Mouse (Mus musculus) ovary, postnatal 36 days (tissue): Measurements from ENCODE around the gene Epn2.
"Not testable (repeated sequence)": the region's sequence is repeated elsewhere in the genome, so short reads cannot be mapped to it uniquely, and the experiment has no call there.

ENCODE experiments used
- DNase-seq: peaks from one replicate; pipeline ENCODE4 v3.0.0; 2022; ENCODE audit warnings: low spot score, mixed read lengths

The Epn2 gene

GRCm38 (mm10) chr11:61592061-61592460 lies 12.6 kb upstream of the Epn2 start:
- no peak for DNase-seq

DNA sequence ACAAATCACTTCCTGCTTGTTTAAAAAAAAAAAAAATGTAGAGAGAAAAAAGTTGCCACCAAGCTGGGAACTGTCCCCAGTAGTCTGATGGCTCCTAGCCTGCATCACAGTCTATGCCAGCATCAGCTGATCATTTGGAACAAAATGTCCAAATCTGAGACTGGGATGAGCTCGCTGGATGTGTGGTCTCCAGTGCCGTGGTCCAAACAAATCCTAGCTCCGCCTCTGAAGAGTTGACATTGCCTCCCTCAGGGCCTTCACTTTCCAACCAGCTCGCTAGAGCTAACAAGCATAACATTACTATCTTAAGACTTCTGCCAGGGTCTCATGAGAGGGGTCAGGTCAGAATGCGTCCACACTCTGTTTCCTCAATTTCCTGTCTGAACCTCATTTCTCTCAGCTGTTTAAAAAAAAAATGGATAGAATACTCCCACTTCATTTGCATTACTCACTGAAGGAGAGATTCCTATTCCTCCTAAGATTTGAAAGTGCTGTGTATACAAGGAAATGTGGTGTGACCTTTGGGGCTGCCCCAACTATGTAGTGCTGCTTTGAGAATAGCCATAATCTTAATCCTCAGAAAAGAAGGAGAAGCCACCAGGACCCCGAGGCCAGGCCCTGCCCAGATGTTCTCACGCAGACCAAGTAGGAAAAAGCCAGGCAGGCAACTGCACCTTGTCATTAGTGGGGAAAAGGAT lies 11.2 kb upstream of the Epn2 start:
- DNase-seq: peak; percentile 19

GRCm38 (mm10) chr11:61585421-61585820 lies 5.9 kb upstream of the Epn2 start:
- no peak for DNase-seq

DNA sequence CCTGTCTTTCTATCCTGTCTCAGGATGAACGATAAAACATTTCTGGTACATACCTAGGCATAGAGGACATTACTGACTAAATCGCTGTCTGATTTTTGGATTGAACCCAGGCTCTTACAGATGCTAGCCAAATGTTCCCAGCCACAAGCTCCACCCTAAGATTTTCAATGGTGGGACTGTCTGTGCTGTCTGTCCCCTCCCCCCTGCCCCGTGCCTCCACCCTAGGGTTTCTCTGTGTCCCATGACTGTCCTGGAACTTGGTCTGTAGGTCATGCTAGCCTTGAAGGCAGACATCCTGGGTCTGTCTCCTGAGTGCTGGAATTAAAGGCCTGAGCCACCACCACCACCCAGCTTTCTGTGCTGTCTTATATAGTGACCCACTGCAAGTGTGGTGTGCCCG lies 5.3 kb upstream of the Epn2 start:
- DNase-seq: no peak

GRCm38 (mm10) chr11:61584096-61584495 lies 4.6 kb upstream of the Epn2 start:
- DNase-seq: no peak

DNA sequence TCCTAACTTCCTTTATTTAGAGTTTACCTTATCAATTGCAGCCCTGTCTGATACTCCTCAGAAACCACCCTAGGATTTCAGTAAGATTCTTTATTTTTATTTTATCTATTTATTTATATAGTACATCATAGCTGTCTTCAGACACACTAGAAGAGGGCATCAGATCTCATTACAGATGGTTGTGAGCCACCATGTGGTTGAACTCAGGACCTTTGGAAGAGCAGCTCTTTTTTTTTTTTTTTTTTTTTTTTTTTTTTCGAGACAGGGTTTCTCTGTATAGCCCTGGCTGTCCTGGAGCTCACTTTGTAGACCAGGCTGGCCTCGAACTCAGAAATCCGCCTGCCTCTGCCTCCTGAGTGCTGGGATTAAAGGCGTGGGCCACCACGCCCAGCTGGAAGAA lies 3.3 kb upstream of the Epn2 start:
- not testable (repeated sequence) for DNase-seq

DNA sequence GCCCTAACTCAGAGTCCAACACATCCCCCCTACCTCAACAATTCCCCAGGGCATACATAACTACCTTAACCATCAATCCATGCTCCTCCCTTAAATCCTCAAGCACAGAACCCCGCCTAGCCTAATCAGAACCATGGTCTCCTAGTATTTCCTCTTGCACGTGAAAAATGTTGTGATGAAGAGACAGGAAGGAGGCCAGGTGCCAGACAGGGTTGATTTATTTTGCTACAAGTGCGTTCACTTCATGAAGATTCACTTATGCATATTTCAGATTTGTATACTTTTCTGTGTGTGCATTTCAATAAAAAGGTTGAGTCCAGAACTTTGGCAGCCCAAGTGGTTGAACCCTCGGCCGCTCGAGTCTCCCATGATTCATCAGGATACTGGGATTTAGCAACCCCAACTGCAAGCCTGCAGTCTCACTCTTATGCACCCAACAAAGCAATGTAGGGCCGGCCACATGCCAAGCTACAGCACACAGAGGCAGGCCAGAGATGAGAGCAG lies 443 bp upstream of the Epn2 start:
- DNase-seq: no peak

DNA sequence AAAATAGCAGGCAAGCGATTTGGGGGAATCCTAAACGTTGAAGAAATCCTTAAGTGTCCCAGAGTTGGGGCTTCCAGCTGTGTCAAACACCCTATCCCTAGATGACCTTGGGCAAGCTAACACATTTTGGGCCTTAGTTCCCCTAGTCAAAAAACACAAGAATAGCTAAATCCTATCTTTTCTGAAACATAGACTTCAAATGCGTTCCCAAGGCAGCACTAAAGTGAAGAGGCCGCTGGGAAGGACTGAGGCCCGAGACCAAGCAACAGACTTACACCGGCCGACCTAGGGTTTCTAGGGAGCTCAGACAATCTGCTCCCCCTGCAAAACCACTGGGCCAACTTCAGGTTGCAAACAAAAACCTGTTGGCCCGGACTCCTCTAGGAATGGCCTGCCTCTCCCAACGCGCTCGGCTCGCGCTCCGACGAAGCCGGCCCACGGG lies 925 bp downstream of the Epn2 start:
- DNase-seq: no peak

DNA sequence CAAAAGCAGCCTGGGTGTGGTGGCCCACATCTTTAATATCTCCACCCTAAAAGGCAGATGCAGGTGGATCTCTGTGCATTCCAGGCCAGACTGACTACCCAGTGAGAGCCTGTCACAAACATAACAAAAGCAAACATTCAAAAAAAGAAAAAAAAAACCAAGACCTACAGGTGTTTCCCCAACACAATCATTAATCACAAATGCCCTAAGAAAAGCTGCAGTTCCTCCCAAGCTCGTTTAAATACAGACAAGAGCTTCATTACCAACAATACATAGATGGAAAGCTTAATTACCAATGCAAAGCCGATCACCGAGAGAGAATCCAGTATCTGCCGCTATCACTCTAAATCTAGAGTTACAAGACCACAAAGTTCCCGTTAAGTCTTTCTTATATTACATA lies 1.5 kb downstream of the Epn2 start:
- DNase-seq: no peak

GRCm38 (mm10) chr11:61577349-61577748 lies 2.1 kb downstream of the Epn2 start:
- no peak for DNase-seq

GRCm38 (mm10) chr11:61573266-61573665 lies 6.2 kb downstream of the Epn2 start:
- DNase-seq: no peak

DNA sequence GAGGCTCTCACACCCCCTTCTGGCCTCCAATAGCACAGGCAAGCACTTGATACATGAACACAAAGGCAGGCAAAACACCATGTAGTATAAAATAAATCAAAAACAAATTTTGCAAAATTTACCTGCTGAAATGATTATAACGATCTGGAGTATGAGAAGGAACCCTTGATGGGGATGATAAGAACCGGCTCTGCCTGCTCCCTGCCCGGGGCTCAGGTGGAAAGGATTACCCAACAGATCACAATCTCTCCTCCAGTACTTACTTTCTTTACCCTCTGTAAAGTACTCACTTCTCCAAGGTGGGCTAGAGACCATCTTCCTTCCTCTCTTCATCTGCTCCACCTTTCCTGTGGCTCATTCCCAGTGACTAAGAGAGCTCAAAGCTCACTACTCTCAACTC lies 8.3 kb downstream of the Epn2 start:
- no peak for DNase-seq

- DNase-seq: no peak
Measured at GRCm38 (mm10) chr11:61569671-61570070, 9.8 kb downstream of the Epn2 start.

DNA sequence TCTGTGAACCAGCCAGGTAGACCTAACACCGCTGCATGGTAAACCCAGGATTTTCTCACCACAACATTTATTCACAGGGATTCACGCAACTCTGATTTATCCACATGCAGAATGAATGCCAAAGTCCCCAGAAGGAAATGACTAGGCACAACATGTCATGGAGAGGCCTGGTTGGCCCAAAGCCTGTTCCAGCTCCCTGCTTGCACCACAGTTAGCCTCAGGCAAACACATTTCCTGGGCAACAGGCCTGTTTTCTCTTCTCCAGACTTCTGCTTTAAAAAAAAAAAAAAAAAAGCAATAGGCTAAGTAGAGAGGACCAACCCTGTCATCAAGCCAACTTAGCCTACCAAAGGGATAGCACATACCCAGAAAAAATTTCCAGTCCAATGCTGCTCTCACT lies 14.9 kb downstream of the Epn2 start:
- DNase-seq: peak; percentile 28

- no peak for DNase-seq
Measured at GRCm38 (mm10) chr11:61563939-61564338, 15.5 kb downstream of the Epn2 start.

GRCm38 (mm10) chr11:61562421-61562820 lies 17.1 kb downstream of the Epn2 start:
- no peak for DNase-seq

GRCm38 (mm10) chr11:61559572-61559971 lies 19.9 kb downstream of the Epn2 start:
- no peak for DNase-seq

DNA sequence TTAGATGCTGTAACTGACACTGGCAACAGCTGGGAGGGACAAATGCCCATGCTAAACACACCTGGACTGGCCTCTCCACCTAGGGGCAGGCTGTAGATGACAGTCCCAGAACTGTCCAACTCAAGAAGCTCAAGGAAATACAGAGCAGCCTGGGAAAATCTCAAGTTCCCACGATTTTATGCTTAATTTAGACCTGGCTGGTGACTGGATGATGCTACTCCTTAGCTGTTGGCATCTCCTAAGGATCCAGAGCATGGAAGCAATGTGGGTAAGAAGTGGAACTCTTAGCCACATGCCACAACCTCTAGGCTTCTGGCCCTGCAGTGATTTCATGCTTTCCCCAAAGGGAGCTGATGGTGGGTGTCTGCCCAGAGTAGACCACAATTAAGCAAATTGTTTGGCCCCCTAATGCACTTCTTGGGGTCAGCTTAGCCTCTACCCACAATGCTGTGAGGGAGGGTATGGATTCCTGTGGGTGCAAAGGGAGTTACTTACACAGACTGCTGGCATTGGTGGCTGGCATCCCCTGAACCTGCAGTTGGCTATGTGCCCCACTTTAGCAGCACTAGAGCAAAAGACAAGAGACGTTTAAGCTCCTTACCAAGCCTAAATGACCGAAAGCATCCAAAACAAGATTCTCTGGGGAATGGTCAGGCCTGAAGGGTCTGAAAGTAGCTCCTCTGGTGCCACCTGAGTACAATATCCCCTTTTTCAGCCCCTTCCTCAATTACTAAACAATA lies 26.3 kb downstream of the Epn2 start:
- DNase-seq: no peak

DNA sequence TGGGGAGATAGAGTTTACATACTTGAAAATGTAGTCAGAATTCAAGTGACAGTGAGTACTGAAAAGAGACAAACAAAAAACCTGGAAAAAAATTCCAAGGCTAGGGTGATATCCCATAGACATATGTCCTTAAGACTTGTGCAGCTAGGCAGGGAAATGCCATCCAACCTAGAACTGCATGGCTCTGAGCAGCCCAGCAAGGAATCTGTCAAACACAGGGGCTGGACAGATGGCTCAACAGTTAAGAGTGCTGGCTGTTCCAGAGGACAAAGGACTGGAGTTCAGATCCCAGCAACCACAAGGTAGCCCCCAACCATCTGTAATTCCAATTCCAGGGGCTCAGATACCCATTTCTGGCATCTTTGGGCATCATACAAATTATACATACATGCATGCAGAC lies 28.9 kb downstream of the Epn2 start:
- no peak for DNase-seq

GRCm38 (mm10) chr11:61547710-61548109 lies 31.8 kb downstream of the Epn2 start:
- no peak for DNase-seq

GRCm38 (mm10) chr11:61546452-61546851 lies 33.0 kb downstream of the Epn2 start:
- DNase-seq: no peak

- DNase-seq: no peak
Measured at GRCm38 (mm10) chr11:61545586-61545985, 33.9 kb downstream of the Epn2 start.

DNA sequence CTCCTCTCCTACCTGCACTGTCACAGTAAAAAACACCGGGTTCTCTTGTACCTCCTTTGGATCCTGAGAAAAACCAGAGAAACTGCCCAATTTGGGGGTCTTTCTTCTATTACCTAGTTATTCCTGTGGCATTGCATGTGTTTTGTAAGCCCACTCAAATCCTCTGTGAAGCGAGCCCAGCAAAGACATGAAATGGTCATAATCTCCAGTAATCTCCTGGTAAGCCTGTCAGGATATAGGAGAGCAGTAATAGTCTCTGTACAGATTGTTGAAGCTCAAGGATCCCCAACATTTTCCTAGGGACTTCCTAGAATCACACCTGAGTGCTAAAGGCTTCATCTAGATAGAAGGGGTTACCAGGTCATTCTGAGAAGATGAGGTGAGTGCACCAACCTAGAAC lies 38.4 kb downstream of the Epn2 start:
- DNase-seq: no peak

- no peak for DNase-seq
Measured at GRCm38 (mm10) chr11:61540642-61541041, 38.8 kb downstream of the Epn2 start.
